Mouse (Mus musculus) layer of hippocampus, adult 18-20 months (tissue): Measurements from ENCODE around the gene 4930404H24Rik. TPM values are rescaled to one million over a fixed set of nuclear protein-coding genes. Genes with fewer than 3 reads are reported as not detected.
A peak's percentile ranks its signal among the peaks of the same experiment; 100 is the strongest.

Experiments used
- DNase-seq, 2 experiments: peaks; one replicate each; pipeline ENCODE4 v3.0.0; 2022; ENCODE audit warnings: low spot score in 2 of 2
- total RNA-seq, 2 experiments: library from RNA; stranded (reverse); gene quantifications; 2 replicates each; pipeline ENCODE4 v1.2.3; 2021

The 4930404H24Rik gene
- total RNA-seq, 2 experiments from 2014 or later: not detected

GRCm38 (mm10) chr2:153529365-153529781 lies 36.8 kb downstream of the 4930404H24Rik start:
- peak in 1 of 2 experiments; percentile 47 for DNase-seq

- DNase-seq: peak in 1 of 2 experiments; percentile 53
Measured at GRCm38 (mm10) chr2:153529931-153530766, 37.6 kb downstream of the 4930404H24Rik start, which contains the start of gene Nol4l. TSS of gene Nol4l (minus strand) at chr2:153529971.

- DNase-seq: no peak
Measured at GRCm38 (mm10) chr2:153530948-153531347, 38.4 kb downstream of the 4930404H24Rik start.

GRCm38 (mm10) chr2:153533981-153534380 lies 41.4 kb downstream of the 4930404H24Rik start:
- no peak for DNase-seq

- no peak for DNase-seq
Measured at GRCm38 (mm10) chr2:153538898-153539297, 46.3 kb downstream of the 4930404H24Rik start.

- no peak for DNase-seq
Measured at GRCm38 (mm10) chr2:153542936-153543668, 50.5 kb downstream of the 4930404H24Rik start.

Other genes with a start within 250 kb of the 4930404H24Rik start
- gene Kif3b, start 201.4 kb upstream of the 4930404H24Rik start, total RNA-seq: 10 to 100 TPM; 54.2 to 54.8 TPM
- gene Asxl1, start 147.0 kb upstream of the 4930404H24Rik start, total RNA-seq: 10 to 100 TPM; 30.3 to 31.7 TPM
- 10 to 100 TPM; 46.5 to 48.1 TPM for gene Nol4l, start 37.2 kb downstream of the 4930404H24Rik start, total RNA-seq
- gene Commd7, start 140.0 kb downstream of the 4930404H24Rik start, total RNA-seq: 10 to 100 TPM; 30.6 to 31.5 TPM
- 1 to 10 TPM in 1 of 2 experiments, under 1 TPM in 1; 0.87 to 1.5 TPM for gene Dnmt3b, start 156.7 kb downstream of the 4930404H24Rik start, total RNA-seq
- under 1 TPM in 1 of 2 experiments, not detected in 1; 0.15 TPM for gene Dnmt3c, start 203.9 kb downstream of the 4930404H24Rik start, total RNA-seq
- gene Mapre1, start 248.5 kb downstream of the 4930404H24Rik start, total RNA-seq: 10 to 100 TPM; 63.1 to 78.1 TPM